Mouse (Mus musculus) kidney, adult 2 months (tissue): ENCODE results near the gene Abr. TPM values are rescaled to one million over a fixed set of nuclear protein-coding genes. Genes with fewer than 3 reads are reported as not detected.

Experiments
- DNase-seq: peaks from one replicate; pipeline ENCODE4 v3.0.0; 2021
- H3K27ac ChIP-seq: fragments of 200-500 bp; 2 replicates; pipeline ENCODE4 v1.5.1; 2012; ENCODE audit warnings: low read depth, low read length, control low read depth, inconsistent platforms; ENCODE audit not compliant: insufficient read depth
- H3K27me3 ChIP-seq: fragments of 200-500 bp; replicated peaks from 2 replicates; pipeline ENCODE4 v1.6.1; 2012; ENCODE audit warnings: mild to moderate bottlenecking, moderate library complexity, low read length, inconsistent platforms; ENCODE audit not compliant: control insufficient read depth, insufficient read depth
- H3K36me3 ChIP-seq: fragments of 200-500 bp; 2 replicates; pipeline ENCODE4 v1.6.1; 2012; ENCODE audit warnings: mild to moderate bottlenecking, moderate library complexity, low read length, inconsistent platforms; ENCODE audit not compliant: control insufficient read depth, insufficient read depth
- H3K4me1 ChIP-seq: fragments of 200-500 bp; 2 replicates; pipeline ENCODE4 v1.6.1; 2011; ENCODE audit warnings: low read length; ENCODE audit not compliant: control insufficient read depth, insufficient read depth
- H3K4me3 ChIP-seq: fragments of 200-500 bp; 2 replicates; pipeline ENCODE4 v1.5.1; 2011; ENCODE audit warnings: mild to moderate bottlenecking, low read depth, low read length, control low read depth; ENCODE audit not compliant: insufficient read depth
- CTCF ChIP-seq: fragments of 200-500 bp; conservative IDR thresholded peaks from 2 replicates; pipeline ENCODE4 v1.5.1; 2011; ENCODE audit warnings: low read depth, mild to moderate bottlenecking, control low read depth, low read length, moderate library complexity, mixed read lengths; ENCODE audit not compliant: insufficient read depth, insufficient read length
- POLR2A ChIP-seq: fragments of 200-500 bp; IDR thresholded peaks from one replicate; pipeline ENCODE4 v1.6.1; 2011; ENCODE audit warnings: low read depth, low read length, control low read depth
- WGBS: fragments of 180-500 bp; shearing (Covaris S2); methylation state at CpG from one replicate; pipeline ENCODE4 v1.1.7; 2018; 5-methylcytosine and 5-hydroxymethylcytosine counted together
- polyA plus RNA-seq: library from polyadenylated mRNA; depleted of rRNA; stranded (reverse); fragments of >200 nt; gene quantifications from 2 replicates; pipeline ENCODE4 v1.2.3, GENCODE M21; 2012

Gene Abr
- polyA plus RNA-seq, 1 experiment = 33.2 TPM

GRCm38 (mm10) chr11:76598757-76599156 is 23.4 kb downstream of the Abr start:
- Histone ChIP-seq H3K27ac (no peak overlapping the region), H3K27me3 (no peaks in the 10 kb centered on the region), H3K4me3 (no peak overlapping the region), H3K36me3 (no peaks in the 10 kb centered on the region), H3K4me1 (no peaks in the 10 kb centered on the region)
- TF ChIP-seq CTCF = no peak
- TF ChIP-seq POLR2A = no peak
- 57% methylated on average over 5 of the region's 5 CpGs for WGBS
- DNase-seq = no peak

DNA sequence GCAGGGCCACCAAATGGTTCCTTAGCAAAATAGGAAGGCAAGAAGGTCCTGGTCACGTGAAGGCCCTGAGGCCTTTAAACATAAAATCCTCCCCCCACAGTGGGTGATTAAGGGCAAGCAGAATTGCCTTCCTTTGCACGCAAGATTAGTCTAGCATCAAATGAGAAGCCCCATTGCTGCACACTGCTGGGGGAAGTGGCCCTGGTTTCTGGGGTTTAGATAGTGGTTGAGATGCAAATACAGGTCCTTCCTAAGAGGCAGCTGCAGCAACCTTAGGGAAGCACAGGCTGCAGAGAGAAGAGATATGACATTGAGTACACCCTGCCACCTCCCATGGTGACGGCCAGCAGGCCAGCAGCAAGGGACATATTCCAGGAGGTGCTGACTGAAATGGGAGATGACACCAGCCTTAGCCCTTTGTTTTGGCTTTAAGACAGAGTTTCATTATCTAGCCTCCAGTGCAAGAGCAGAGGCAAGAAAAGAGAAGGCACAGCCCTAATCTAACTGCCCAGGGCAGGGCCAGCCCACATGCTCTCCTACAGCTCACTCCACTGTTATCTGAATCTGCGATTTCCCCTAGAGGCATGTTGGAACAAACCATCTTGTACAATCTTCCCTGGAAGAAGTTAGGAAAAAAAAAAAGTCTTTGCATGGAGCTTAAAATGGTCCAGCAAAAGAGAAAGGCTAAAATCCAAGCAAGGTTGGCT is 28.3 kb downstream of the Abr start:
- DNase-seq = peak; percentile 17
- TF ChIP-seq POLR2A (no peak), CTCF (no peak)
- no peak overlapping the region for H3K27ac ChIP-seq

GRCm38 (mm10) chr11:76589746-76590145 is 32.4 kb downstream of the Abr start:
- H3K4me3 ChIP-seq = no peak overlapping the region
- no peak for DNase-seq
- no peaks in the 10 kb centered on the region for H3K4me1 ChIP-seq
- H3K27ac ChIP-seq = no peak overlapping the region
- no peak for TF ChIP-seq CTCF
- TF ChIP-seq POLR2A = no peak
- H3K36me3 ChIP-seq = no peaks in the 10 kb centered on the region
- no peaks in the 10 kb centered on the region for H3K27me3 ChIP-seq
- 86% methylated on average over 5 of the region's 5 CpGs for WGBS

More for the DNA sequence above, 28.3 kb downstream of the Abr start:
- H3K27me3 ChIP-seq = no peaks in the 10 kb centered on the region
- H3K36me3 ChIP-seq = no peaks in the 10 kb centered on the region
- WGBS = 73% methylated on average over 4 of the region's 4 CpGs
- no peaks in the 10 kb centered on the region for H3K4me1 ChIP-seq
- no peak overlapping the region for H3K4me3 ChIP-seq

- 74% methylated on average over 10 of the region's 10 CpGs for WGBS
- no peaks in the 10 kb centered on the region for H3K27me3 ChIP-seq
- DNase-seq = no peak
- no peak overlapping the region for H3K4me3 ChIP-seq
- TF ChIP-seq CTCF (no peak), POLR2A (no peak)
- no peaks in the 10 kb centered on the region for H3K36me3 ChIP-seq
- no peak overlapping the region for H3K27ac ChIP-seq
- H3K4me1 ChIP-seq = no peaks in the 10 kb centered on the region
Measured at GRCm38 (mm10) chr11:76588632-76589485, 33.3 kb downstream of the Abr start.

DNA sequence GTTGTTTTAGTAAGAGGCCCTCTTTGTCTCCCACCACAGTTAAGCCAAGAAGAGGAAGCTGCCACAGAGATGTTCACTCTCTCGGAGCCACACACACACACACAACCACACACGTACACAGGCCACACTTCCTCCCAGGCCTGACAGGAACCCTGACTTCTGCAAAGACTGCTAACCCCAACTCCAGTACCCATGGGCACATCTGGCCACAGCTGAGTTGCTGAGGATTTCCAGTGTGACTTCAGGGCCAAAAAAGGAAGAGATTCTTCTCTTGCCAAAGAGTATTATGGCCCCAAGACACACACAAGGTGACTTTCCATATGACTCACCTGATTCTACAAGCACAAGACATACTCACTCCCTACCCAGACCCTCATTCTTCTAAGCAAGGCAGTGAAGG is 34.1 kb downstream of the Abr start:
- no peaks in the 10 kb centered on the region for H3K4me1 ChIP-seq
- no peaks in the 10 kb centered on the region for H3K36me3 ChIP-seq
- H3K27me3 ChIP-seq = no peaks in the 10 kb centered on the region
- no peak overlapping the region for H3K27ac ChIP-seq
- no peak overlapping the region for H3K4me3 ChIP-seq
- TF ChIP-seq CTCF (no peak), POLR2A (no peak)
- peak; percentile 24 for DNase-seq
- WGBS = 76% methylated on average over 2 of the region's 2 CpGs

- TF ChIP-seq POLR2A (no peak), CTCF (no peak)
- DNase-seq = peak; percentile 19
Measured at GRCm38 (mm10) chr11:76587333-76587732, 34.8 kb downstream of the Abr start.

GRCm38 (mm10) chr11:76586119-76586518 is 36.0 kb downstream of the Abr start:
- Histone ChIP-seq H3K36me3 (no peaks in the 10 kb centered on the region), H3K4me1 (no peaks in the 10 kb centered on the region), H3K27ac (no peak overlapping the region), H3K4me3 (no peak overlapping the region), H3K27me3 (no peaks in the 10 kb centered on the region)
- WGBS = 25% methylated on average over 3 of the region's 3 CpGs
- peak; percentile 17 for DNase-seq
- TF ChIP-seq POLR2A (no peak), CTCF (no peak)

More at GRCm38 (mm10) chr11:76587333-76587732, 34.8 kb downstream of the Abr start:
- Histone ChIP-seq H3K27me3 (no peaks in the 10 kb centered on the region), H3K4me3 (no peak overlapping the region), H3K36me3 (no peaks in the 10 kb centered on the region), H3K4me1 (no peaks in the 10 kb centered on the region), H3K27ac (no peak overlapping the region)
- 89% methylated on average over 1 of the region's 1 CpGs for WGBS
